Mouse (Mus musculus) midbrain, embryonic 15.5 days (tissue): ENCODE results near the gene Rhoh. TPM values are rescaled to one million over a fixed set of nuclear protein-coding genes. Genes with fewer than 3 reads are reported as not detected.

Experiments used
- ATAC-seq: fragments of 200-750 bp; cut with Nextera tagmentation; replicated peaks from 2 replicates; pipeline ENCODE4 v1.8.0; 2017; ENCODE audit warnings: moderate TSS enrichment
- H3K27ac ChIP-seq: fragments of 300-500 bp; sonication (generic); 2 replicates; pipeline ENCODE4 v1.5.1; 2015; ENCODE audit warnings: mild to moderate bottlenecking, inconsistent platforms
- H3K27me3 ChIP-seq: fragments of 300-500 bp; sonication (generic); replicated peaks from 2 replicates; pipeline ENCODE4 v1.6.1; 2015; ENCODE audit warnings: inconsistent platforms
- H3K36me3 ChIP-seq: fragments of 300-500 bp; sonication (generic); replicated peaks from 2 replicates; pipeline ENCODE4 v1.6.1; 2015; ENCODE audit warnings: inconsistent platforms
- H3K4me1 ChIP-seq: fragments of 300-500 bp; sonication (generic); 2 replicates; pipeline ENCODE4 v1.6.1; 2015; ENCODE audit warnings: inconsistent platforms
- H3K4me2 ChIP-seq: fragments of 300-500 bp; sonication (generic); 2 replicates; pipeline ENCODE4 v1.6.1; 2015; ENCODE audit warnings: inconsistent platforms, mild to moderate bottlenecking, moderate library complexity
- H3K4me3 ChIP-seq: fragments of 300-500 bp; sonication (generic); 2 replicates; pipeline ENCODE4 v1.5.1; 2015; ENCODE audit warnings: mild to moderate bottlenecking, inconsistent platforms
- H3K9ac ChIP-seq: fragments of 300-500 bp; sonication (generic); 2 replicates; pipeline ENCODE4 v1.6.1; 2015; ENCODE audit warnings: mild to moderate bottlenecking, inconsistent platforms
- H3K9me3 ChIP-seq: fragments of 300-500 bp; sonication (generic); 2 replicates; pipeline ENCODE4 v1.6.1; 2016; ENCODE audit warnings: inconsistent platforms
- WGBS: fragments of 180-500 bp; shearing (Covaris S2); methylation state at CpG from one replicate; pipeline ENCODE4 v1.1.7; 2015; ENCODE audit warnings: mixed read lengths; 5-methylcytosine and 5-hydroxymethylcytosine counted together
- polyA plus RNA-seq: library from polyadenylated mRNA; unstranded; fragments of >200 nt; fragmentation: Nextera tagmentation; extraction: Ambion mirVana; gene quantifications from 2 replicates; pipeline ENCODE4 v1.2.1, GENCODE M21; 2015

Rhoh gene
- polyA plus RNA-seq, 1 experiment from 2014 or later, result 0.52 TPM

DNA sequence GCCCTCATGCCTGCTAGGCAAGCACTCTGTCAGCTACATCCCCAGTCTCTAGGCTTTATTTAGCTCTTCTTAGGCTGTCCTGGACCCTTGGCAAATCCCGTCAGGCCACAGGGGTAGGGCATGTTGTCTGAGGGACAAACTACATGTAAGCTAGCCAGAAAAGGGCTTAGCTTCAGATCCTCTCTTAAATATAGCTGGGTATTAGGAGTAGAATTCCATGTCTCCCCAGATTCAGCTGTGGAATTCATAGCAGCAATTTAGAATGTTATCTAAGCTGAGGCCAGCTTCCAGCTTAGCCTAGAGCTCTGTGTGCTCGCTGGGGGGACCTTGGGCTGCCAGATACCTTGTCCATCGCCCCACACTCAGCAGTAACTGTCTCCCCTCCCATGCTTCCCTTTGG is 14.1 kb upstream of the Rhoh start:
- no peak for ATAC-seq
- no peaks in the 10 kb centered on the region for H3K4me1 ChIP-seq
- no peak overlapping the region for H3K27ac ChIP-seq
- no peaks in the 10 kb centered on the region for H3K9me3 ChIP-seq
- WGBS, result 85% methylated on average over 3 of the region's 3 CpGs
- H3K4me3 ChIP-seq, result no peak overlapping the region
- H3K9ac ChIP-seq, result no peak overlapping the region
- no peaks in the 10 kb centered on the region for H3K27me3 ChIP-seq
- H3K36me3 ChIP-seq, result no peaks in the 10 kb centered on the region
- H3K4me2 ChIP-seq, result no peak overlapping the region

DNA sequence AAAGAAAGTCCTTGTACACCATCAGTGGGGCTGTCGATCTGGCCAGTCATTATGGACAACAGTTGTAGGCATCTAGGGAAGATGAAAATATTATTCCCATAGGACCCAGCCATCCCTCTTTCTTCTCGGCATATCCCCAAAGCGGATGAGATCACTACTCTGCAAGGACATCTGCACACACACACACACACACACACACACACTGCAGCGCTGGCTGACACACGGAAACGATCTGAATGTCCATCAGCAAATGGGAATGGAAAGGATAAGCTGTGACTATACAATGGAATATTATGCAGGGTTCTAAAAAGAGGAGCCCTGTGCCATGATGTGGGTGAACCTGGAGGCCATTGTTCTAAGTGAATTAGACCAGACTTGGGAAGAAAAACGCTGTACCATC is 13.4 kb upstream of the Rhoh start:
- WGBS, result 88% methylated on average over 7 of the region's 7 CpGs
- no peak for ATAC-seq
- H3K36me3 ChIP-seq, result no peaks in the 10 kb centered on the region
- no peaks in the 10 kb centered on the region for H3K4me1 ChIP-seq
- H3K4me3 ChIP-seq, result no peak overlapping the region
- H3K27me3 ChIP-seq, result no peaks in the 10 kb centered on the region
- no peak overlapping the region for H3K27ac ChIP-seq
- H3K9ac ChIP-seq, result no peak overlapping the region
- H3K9me3 ChIP-seq, result no peaks in the 10 kb centered on the region
- H3K4me2 ChIP-seq, result no peak overlapping the region

- WGBS, result 69% methylated on average over 11 of the region's 11 CpGs
- ATAC-seq, result no peak
Observed at GRCm38 (mm10) chr5:65850765-65851164, 10.2 kb upstream of the Rhoh start.

DNA sequence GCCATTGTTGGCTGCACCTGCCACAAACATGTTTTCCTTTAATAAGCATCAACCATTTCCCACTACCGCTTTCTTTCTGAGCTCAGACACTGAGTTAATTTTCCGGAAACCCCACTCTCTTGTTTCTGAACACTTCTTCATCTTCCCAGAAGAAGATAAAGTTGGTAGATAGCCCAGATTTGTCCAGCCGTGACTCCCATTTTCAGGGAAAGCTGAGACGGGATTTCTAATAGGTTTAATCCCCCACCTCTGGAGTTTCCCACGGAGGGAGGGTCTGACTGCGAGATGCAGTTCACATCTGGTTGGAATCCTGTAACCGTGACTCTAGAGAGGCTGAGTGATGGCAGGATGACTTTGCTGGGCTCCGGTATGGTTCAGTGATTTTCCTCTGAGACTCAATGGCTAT is 6.2 kb upstream of the Rhoh start:
- Histone ChIP-seq H3K27me3 (no peaks in the 10 kb centered on the region), H3K9ac (no peak overlapping the region), H3K27ac (no peak overlapping the region), H3K4me1 (no peaks in the 10 kb centered on the region), H3K4me3 (no peak overlapping the region), H3K9me3 (no peaks in the 10 kb centered on the region), H3K36me3 (no peaks in the 10 kb centered on the region), H3K4me2 (no peak overlapping the region)
- no peak for ATAC-seq
- WGBS, result 29% methylated on average over 8 of the region's 8 CpGs

More at GRCm38 (mm10) chr5:65850765-65851164, 10.2 kb upstream of the Rhoh start:
- H3K27ac ChIP-seq, result no peak overlapping the region
- no peaks in the 10 kb centered on the region for H3K4me1 ChIP-seq
- no peak overlapping the region for H3K4me2 ChIP-seq
- H3K27me3 ChIP-seq, result no peaks in the 10 kb centered on the region
- no peak overlapping the region for H3K9ac ChIP-seq
- no peak overlapping the region for H3K4me3 ChIP-seq
- no peaks in the 10 kb centered on the region for H3K36me3 ChIP-seq
- no peaks in the 10 kb centered on the region for H3K9me3 ChIP-seq

DNA sequence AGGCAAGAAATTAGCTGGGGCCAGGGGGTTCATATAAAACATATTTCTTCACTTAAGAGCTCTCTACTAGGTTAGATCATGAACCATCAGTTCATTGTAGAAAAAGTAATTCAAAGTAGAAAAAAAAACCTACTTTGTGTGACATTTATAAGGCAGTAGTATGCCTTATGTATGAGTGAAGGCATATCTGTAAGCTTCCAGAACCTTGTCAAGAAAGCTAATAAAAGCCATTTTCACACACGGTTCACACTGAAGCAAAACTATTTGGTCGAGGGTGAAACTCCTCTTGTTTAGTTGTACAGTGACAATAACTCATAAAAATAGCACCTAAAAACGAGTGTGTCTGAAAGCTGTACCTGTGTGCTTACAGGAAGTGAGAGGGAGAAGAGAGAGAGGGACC is 5.4 kb upstream of the Rhoh start:
- no peaks in the 10 kb centered on the region for H3K4me1 ChIP-seq
- H3K27ac ChIP-seq, result no peak overlapping the region
- no peak overlapping the region for H3K4me3 ChIP-seq
- no peaks in the 10 kb centered on the region for H3K27me3 ChIP-seq
- 79% methylated on average over 3 of the region's 3 CpGs for WGBS
- H3K36me3 ChIP-seq, result no peaks in the 10 kb centered on the region
- ATAC-seq, result no peak
- no peak overlapping the region for H3K4me2 ChIP-seq
- no peaks in the 10 kb centered on the region for H3K9me3 ChIP-seq
- H3K9ac ChIP-seq, result no peak overlapping the region

GRCm38 (mm10) chr5:65856591-65857411 is 4.2 kb upstream of the Rhoh start:
- Histone ChIP-seq H3K4me1 (no peaks in the 10 kb centered on the region), H3K4me3 (no peak overlapping the region), H3K9me3 (no peaks in the 10 kb centered on the region), H3K36me3 (no peaks in the 10 kb centered on the region), H3K27ac (no peak overlapping the region), H3K4me2 (no peak overlapping the region), H3K27me3 (no peaks in the 10 kb centered on the region), H3K9ac (no peak overlapping the region)
- no peak for ATAC-seq
- WGBS, result 82% methylated on average over 16 of the region's 17 CpGs

- H3K27me3 ChIP-seq, result no peaks in the 10 kb centered on the region
- no peak for ATAC-seq
- no peak overlapping the region for H3K9ac ChIP-seq
- H3K4me3 ChIP-seq, result no peak overlapping the region
- H3K27ac ChIP-seq, result no peak overlapping the region
- no peaks in the 10 kb centered on the region for H3K36me3 ChIP-seq
- H3K4me1 ChIP-seq, result no peaks in the 10 kb centered on the region
- WGBS, result 77% methylated on average over 12 of the region's 12 CpGs
- H3K9me3 ChIP-seq, result no peaks in the 10 kb centered on the region
- no peak overlapping the region for H3K4me2 ChIP-seq
Observed at GRCm38 (mm10) chr5:65857935-65858334, 3.1 kb upstream of the Rhoh start.

DNA sequence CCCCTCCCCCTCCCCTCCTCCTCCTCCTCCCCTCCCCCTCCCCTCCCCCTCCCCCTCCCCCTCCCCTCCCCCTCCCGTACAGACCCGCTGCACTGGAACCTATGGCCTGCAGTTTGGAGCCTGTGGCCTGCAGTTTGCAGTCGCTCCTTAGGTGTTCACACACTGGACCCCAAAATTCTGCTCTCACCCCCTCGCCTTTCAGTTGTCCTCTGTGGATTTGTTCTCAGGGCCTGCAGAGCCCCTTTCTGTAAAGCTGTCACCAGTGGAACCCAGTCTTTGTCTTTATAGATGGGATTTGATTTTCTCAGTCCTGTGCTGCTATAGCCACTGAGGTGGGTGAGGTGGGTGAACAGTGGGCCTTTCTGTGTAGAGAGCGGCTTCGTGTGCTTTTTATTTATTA is 2.7 kb upstream of the Rhoh start:
- no peak overlapping the region for H3K4me2 ChIP-seq
- 90% methylated on average over 4 of the region's 6 CpGs for WGBS
- H3K9me3 ChIP-seq, result no peaks in the 10 kb centered on the region
- H3K27ac ChIP-seq, result no peak overlapping the region
- no peaks in the 10 kb centered on the region for H3K4me1 ChIP-seq
- H3K27me3 ChIP-seq, result no peaks in the 10 kb centered on the region
- H3K9ac ChIP-seq, result no peak overlapping the region
- H3K4me3 ChIP-seq, result no peak overlapping the region
- ATAC-seq, result no peak
- no peaks in the 10 kb centered on the region for H3K36me3 ChIP-seq

GRCm38 (mm10) chr5:65858898-65859297 is 2.1 kb upstream of the Rhoh start:
- Histone ChIP-seq H3K9ac (no peak overlapping the region), H3K4me1 (no peaks in the 10 kb centered on the region), H3K36me3 (no peaks in the 10 kb centered on the region), H3K4me2 (no peak overlapping the region), H3K27me3 (no peaks in the 10 kb centered on the region), H3K9me3 (no peaks in the 10 kb centered on the region), H3K4me3 (no peak overlapping the region), H3K27ac (no peak overlapping the region)
- 77% methylated on average over 12 of the region's 12 CpGs for WGBS
- ATAC-seq, result no peak

DNA sequence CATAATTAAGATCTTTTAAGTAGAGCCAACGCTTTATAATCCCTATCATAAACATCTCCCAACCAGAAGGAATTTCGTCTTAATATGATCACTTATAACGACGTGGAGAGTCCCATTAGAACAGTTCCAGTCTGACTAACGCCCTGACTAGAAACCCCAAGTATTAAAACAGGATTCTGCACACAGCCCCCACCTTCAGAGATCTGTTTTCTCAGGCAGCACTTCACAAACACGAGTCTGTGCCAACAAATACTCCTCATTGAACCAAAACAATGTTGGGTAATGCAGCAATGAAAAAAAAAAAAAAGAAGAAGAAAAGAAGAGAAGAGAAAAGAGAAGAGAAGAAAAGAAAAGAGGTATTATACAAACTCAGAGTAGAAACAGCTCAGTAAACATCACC is 1.6 kb upstream of the Rhoh start:
- Histone ChIP-seq H3K4me1 (no peaks in the 10 kb centered on the region), H3K9me3 (no peaks in the 10 kb centered on the region), H3K9ac (no peak overlapping the region), H3K27ac (no peak overlapping the region), H3K4me3 (no peak overlapping the region), H3K4me2 (no peak overlapping the region), H3K27me3 (no peaks in the 10 kb centered on the region), H3K36me3 (no peaks in the 10 kb centered on the region)
- 66% methylated on average over 6 of the region's 6 CpGs for WGBS
- ATAC-seq, result no peak

DNA sequence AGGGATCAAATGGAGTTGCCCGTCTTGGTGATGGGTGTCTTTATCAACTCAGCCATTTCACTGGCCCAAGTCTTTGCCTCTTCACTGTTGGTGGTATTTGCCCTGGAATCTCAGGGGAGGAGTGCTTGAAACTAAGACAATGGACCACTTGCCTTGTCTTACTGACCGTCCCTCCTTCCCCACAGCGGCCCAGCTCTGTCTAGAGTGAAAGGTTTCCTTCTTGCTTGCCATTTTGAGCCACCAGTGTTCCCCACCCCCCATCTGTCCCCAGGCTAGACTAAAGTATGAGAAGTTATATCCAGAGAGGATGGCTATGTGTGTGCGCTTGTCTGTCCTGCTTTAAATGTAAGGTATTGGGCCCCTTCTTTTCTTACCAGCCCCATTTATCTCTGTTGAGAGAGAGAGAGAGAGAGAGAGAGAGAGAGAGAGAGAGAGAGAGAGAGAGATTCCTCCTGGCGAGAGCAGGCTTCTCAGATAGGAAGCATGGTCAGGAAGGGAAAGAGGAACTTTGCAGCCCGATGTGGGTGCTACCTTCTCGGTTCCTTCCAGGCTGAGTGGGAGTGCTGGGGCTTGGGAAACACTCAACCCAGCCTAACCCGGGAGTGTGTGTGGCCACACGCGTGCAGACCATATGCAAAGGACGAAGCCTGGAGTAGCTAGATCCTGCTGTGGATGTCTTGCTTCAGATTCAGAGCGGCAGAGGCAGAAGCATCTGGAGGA is 572 bp upstream of the Rhoh start:
- ATAC-seq, result no peak
- 68% methylated on average over 12 of the region's 12 CpGs for WGBS
- no peaks in the 10 kb centered on the region for H3K27me3 ChIP-seq

GRCm38 (mm10) chr5:65862217-65862927 is 1.4 kb downstream of the Rhoh start:
- ATAC-seq, result no peak
- no peak overlapping the region for H3K4me3 ChIP-seq
- H3K4me2 ChIP-seq, result no peak overlapping the region
- H3K36me3 ChIP-seq, result no peaks in the 10 kb centered on the region
- H3K27me3 ChIP-seq, result no peaks in the 10 kb centered on the region
- H3K9me3 ChIP-seq, result no peaks in the 10 kb centered on the region
- no peaks in the 10 kb centered on the region for H3K4me1 ChIP-seq
- WGBS, result 97% methylated on average over 7 of the region's 7 CpGs
- no peak overlapping the region for H3K27ac ChIP-seq
- H3K9ac ChIP-seq, result no peak overlapping the region

More for the DNA sequence above, 572 bp upstream of the Rhoh start:
- H3K9me3 ChIP-seq, result no peaks in the 10 kb centered on the region
- H3K4me1 ChIP-seq, result no peaks in the 10 kb centered on the region
- H3K27ac ChIP-seq, result no peak overlapping the region
- no peak overlapping the region for H3K4me3 ChIP-seq
- H3K36me3 ChIP-seq, result no peaks in the 10 kb centered on the region
- no peak overlapping the region for H3K4me2 ChIP-seq
- no peak overlapping the region for H3K9ac ChIP-seq
